Mouse (Mus musculus) limb, embryonic 10.5 days (tissue): ENCODE data around the gene Cbx4. TPM values are rescaled to one million over a fixed set of nuclear protein-coding genes. Genes with fewer than 3 reads are reported as not detected.
A peak's percentile ranks its signal among the peaks of the same experiment; 100 is the strongest.
"Not testable (repeated sequence)": the region's sequence is repeated elsewhere in the genome, so short reads cannot be mapped to it uniquely, and the experiment has no call there.

Experiments
- DNase-seq: peaks from one replicate; pipeline ENCODE4 v3.0.0-alpha.2; 2017; ENCODE audit warnings: low spot score
- H3K27ac ChIP-seq: fragments of 300-500 bp; sonication (generic); 2 replicates; pipeline ENCODE4 v1.5.1; 2016; ENCODE audit warnings: mild to moderate bottlenecking
- H3K27me3 ChIP-seq: fragments of 300-500 bp; sonication (generic); 2 replicates; pipeline ENCODE4 v1.6.1; 2016; ENCODE audit warnings: low read depth, mild to moderate bottlenecking; ENCODE audit not compliant: poor library complexity, severe bottlenecking
- H3K36me3 ChIP-seq: fragments of 300-500 bp; sonication (generic); 2 replicates; pipeline ENCODE4 v1.6.1; 2016; ENCODE audit warnings: mild to moderate bottlenecking, moderate library complexity
- H3K4me1 ChIP-seq: fragments of 300-500 bp; sonication (generic); 2 replicates; pipeline ENCODE4 v1.6.1; 2016
- H3K4me3 ChIP-seq: fragments of 300-500 bp; sonication (generic); 2 replicates; pipeline ENCODE4 v1.5.1; 2016; ENCODE audit warnings: mild to moderate bottlenecking, moderate library complexity
- H3K9me3 ChIP-seq: fragments of 300-500 bp; sonication (generic); replicated peaks from 2 replicates; pipeline ENCODE4 v1.6.1; 2016; ENCODE audit warnings: mild to moderate bottlenecking
- WGBS: fragments of 180-500 bp; shearing (Covaris S2); methylation state at CpG from one replicate; pipeline ENCODE4 v1.1.7; 2016; 5-methylcytosine and 5-hydroxymethylcytosine counted together
- polyA plus RNA-seq: library from polyadenylated mRNA; unstranded; fragments of >200 nt; fragmentation: Nextera tagmentation; extraction: Ambion mirVana; gene quantifications from 2 replicates; pipeline ENCODE4 v1.2.1, GENCODE M21; 2016

Gene Cbx4
- polyA plus RNA-seq, 1 experiment from 2014 or later: 7.1 TPM

DNA sequence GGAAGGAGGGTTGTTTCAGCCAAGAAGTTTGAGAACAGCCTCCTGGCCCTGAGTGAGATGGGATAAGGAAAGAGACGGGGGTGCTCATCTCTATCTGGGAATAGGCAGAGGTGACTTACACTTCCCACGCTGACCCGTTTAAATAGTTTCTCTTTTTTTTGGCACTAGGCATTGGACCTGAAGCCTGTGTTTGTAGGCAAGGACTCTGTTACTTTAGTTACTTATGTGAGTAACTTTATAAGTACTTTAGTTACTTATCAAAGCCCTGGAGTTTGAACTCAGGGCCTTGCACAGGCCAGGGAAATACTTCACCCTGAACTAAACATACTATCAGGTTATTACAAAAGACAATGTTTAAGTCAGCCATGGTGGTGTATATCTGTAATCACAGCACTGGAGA is 18.0 kb upstream of the Cbx4 start:
- WGBS: 91% methylated on average over 3 of the region's 3 CpGs
- no peak overlapping the region for H3K27ac ChIP-seq
- no peak for DNase-seq
- peaks cover 28% of the 10 kb centered on the region for H3K4me1 ChIP-seq
- H3K4me3 ChIP-seq: no peak overlapping the region
- H3K36me3 ChIP-seq: no peaks in the 10 kb centered on the region
- H3K9me3 ChIP-seq: no peaks in the 10 kb centered on the region
- peaks cover 40% of the 10 kb centered on the region for H3K27me3 ChIP-seq

DNA sequence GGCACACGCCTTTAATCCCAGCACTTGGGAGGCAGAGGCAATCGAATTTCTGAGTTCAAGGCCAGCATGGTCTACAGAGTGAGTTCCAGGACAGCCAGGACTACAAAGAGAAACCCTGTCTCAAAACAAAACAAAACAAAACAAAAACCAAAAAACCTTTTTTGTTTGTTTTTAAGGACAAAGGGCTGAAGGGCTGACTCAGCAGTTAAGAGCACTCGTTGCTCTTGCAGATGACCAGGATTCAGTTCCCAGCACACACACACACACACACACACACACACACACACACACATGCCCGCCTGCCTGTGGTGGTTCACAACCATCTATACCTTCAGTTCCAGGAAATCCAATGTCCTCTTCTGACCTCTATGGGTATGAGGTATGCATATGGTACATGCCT is 14.3 kb upstream of the Cbx4 start:
- DNase-seq, H3K4me3 ChIP-seq, H3K9me3 ChIP-seq, H3K36me3 ChIP-seq, H3K4me1 ChIP-seq, H3K27ac ChIP-seq: not testable (repeated sequence)
- 79% methylated on average over 4 of the region's 4 CpGs for WGBS
- peaks cover 39% of the 10 kb centered on the region for H3K27me3 ChIP-seq

DNA sequence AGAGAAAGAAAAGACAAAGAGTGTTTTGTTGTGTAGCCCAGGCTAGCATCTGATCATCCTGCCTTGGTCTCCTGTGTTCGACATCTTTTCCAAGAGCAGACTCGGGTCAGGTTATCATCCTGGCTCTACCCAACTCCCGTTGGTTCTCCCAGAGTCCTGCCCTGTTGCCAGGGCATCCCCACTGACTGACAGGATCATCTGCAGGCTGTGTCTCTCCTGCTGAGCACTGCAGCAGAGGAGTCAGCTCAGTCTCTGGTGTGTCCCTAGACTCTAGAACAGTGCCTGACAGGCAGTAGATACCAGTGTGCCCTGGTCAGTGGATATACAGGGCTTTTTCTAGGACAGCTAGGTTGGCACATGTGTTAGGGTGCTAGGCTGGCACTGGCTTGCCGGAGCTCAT is 12.2 kb upstream of the Cbx4 start:
- no peak overlapping the region for H3K27ac ChIP-seq
- peaks cover 56% of the 10 kb centered on the region for H3K27me3 ChIP-seq
- WGBS: 74% methylated on average over 4 of the region's 4 CpGs
- H3K4me3 ChIP-seq: no peak overlapping the region
- H3K4me1 ChIP-seq: peaks cover 6% of the 10 kb centered on the region; the same call in 1 of the 2 replicates
- no peak for DNase-seq
- H3K9me3 ChIP-seq: no peaks in the 10 kb centered on the region
- H3K36me3 ChIP-seq: no peaks in the 10 kb centered on the region

DNA sequence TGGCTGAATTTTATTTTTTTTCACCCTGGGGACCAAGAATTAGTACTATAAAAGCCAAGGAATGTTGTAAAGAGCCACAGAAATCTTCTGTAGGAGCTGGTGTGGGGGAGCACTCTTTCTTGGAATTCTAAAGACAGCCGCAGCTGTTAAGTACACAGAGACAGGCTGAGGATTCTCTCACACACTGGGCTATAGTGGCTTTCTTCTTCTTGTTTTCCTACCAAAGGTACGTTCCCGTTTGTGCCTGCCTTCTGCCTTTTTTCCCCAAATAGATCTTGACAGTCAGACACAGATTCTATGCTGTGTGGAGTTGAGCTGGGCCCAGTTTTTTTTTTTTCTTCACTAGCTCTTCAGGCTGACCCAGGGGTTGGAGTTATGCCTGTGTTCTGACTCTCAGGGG is 9.4 kb upstream of the Cbx4 start:
- Histone ChIP-seq H3K4me3 (no peak overlapping the region), H3K27me3 (peaks cover 71% of the 10 kb centered on the region), H3K27ac (no peak overlapping the region), H3K9me3 (no peaks in the 10 kb centered on the region), H3K36me3 (no peaks in the 10 kb centered on the region), H3K4me1 (peaks cover 19% of the 10 kb centered on the region)
- no peak for DNase-seq
- 59% methylated on average over 3 of the region's 3 CpGs for WGBS

DNA sequence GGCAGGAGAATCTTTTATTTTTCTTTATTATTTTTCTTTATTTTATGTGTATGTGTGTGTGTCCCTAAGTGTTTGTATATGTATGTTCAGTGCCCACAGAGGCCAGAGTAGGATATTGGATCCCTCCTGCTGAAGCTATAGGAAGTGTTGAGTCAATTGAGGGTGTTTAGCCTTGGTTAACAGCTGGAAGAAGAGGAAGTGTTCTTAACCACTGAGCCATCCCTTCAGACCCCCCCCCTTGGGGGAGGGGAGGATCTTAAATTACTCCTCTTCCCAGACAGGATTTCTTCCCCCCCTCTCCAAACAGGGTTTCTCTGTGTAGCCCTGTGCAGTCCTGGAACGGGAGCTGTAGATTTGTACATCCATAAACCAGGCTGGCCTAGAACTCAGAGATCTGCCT is 7.3 kb upstream of the Cbx4 start:
- Histone ChIP-seq H3K27ac (no peak overlapping the region), H3K9me3 (no peaks in the 10 kb centered on the region), H3K4me3 (no peak overlapping the region), H3K4me1 (peaks cover 40% of the 10 kb centered on the region), H3K36me3 (no peaks in the 10 kb centered on the region), H3K27me3 (peaks cover 92% of the 10 kb centered on the region)
- no peak for DNase-seq
- 61% methylated on average over 1 of the region's 1 CpGs for WGBS

DNA sequence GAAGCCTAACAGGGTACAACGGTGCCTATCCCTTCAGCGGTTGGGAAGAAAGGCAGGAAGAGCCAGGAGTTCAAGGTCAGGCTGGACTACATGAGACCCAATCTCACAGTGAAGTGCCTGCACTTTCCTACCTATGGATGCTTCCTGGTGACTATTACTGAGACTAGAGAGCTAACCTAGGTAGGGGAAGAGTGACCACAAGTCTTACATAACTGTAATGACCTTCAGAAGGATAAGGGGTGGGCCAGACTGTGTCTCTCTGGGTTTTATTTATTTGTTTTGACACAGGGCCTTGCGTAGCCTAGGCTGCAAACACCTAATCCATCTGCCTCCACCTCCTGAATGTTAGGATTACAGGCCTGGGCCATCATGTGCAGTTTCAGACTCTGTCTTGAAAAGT is 6.3 kb upstream of the Cbx4 start:
- Histone ChIP-seq H3K9me3 (no peaks in the 10 kb centered on the region), H3K4me1 (peaks cover 49% of the 10 kb centered on the region), H3K27me3 (peaks cover 98% of the 10 kb centered on the region), H3K4me3 (no peak overlapping the region), H3K27ac (no peak overlapping the region), H3K36me3 (no peaks in the 10 kb centered on the region)
- WGBS: 69% methylated on average over 3 of the region's 3 CpGs
- no peak for DNase-seq

DNA sequence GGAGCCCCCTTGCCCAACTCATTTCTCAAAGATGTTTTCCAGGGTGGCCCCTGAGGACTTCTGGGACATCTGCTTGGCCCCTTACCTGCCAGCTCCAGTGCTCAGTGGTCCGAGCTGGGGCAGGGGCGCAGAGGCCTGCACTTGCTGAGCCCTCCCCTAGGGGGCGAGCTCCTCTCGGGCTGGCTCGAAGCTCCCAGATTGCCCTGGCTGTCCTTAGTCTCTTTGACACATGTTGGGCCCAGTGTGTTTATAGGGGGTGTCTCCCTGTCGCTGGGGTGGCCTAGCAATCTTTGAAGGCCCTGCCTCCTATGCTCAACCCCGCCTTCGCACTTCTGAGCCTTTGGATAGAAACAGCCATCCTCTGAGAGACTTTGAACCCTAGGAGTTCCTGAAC is 5.6 kb upstream of the Cbx4 start:
- WGBS: 3% methylated on average over 8 of the region's 8 CpGs
- Histone ChIP-seq H3K4me1 (peaks cover 53% of the 10 kb centered on the region), H3K27ac (no peak overlapping the region), H3K27me3 (peaks cover 98% of the 10 kb centered on the region), H3K9me3 (no peaks in the 10 kb centered on the region), H3K4me3 (peak overlapping the region; percentile 63), H3K36me3 (no peaks in the 10 kb centered on the region)
- DNase-seq: peak; percentile 88

DNA sequence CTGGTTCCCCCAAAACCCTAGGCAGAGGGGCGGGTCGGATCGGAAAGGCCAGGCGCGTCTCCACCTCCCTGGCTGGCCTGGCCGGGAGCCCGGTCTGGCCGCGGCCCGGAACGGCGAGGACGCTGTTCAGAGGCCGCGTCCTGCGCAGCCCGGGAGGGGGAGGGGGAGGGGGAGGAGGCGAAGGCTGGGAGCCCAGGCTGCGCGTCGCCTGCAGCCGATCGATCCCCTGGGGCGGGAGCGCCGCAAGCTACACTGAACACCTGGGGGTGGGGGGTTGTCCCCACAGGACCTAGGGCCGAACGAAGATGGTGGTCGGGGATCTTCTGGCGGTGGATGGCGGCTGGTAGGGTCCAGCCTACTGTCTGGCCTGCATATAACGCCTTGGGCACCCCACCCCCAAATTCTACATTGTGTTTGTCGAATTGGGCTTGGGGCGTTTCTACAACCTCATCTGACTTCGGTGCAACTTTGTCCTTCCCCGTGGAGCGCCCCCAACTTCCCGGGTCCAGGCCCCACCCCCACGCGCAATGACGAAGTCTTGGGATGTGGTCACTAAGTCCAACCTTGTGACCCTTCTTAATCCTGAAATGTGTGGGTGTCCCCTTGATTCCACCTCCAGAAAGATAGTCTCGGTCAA is 5.1 kb upstream of the Cbx4 start:
- H3K4me3 ChIP-seq: peak overlapping the region; percentile 63
- H3K27me3 ChIP-seq: peaks cover 97% of the 10 kb centered on the region
- no peak for DNase-seq
- WGBS: under 1% methylated on average over 42 of the region's 42 CpGs
- H3K9me3 ChIP-seq: no peaks in the 10 kb centered on the region
- peaks cover 57% of the 10 kb centered on the region for H3K4me1 ChIP-seq
- H3K36me3 ChIP-seq: no peaks in the 10 kb centered on the region
- H3K27ac ChIP-seq: peak overlapping the region; percentile 85

DNA sequence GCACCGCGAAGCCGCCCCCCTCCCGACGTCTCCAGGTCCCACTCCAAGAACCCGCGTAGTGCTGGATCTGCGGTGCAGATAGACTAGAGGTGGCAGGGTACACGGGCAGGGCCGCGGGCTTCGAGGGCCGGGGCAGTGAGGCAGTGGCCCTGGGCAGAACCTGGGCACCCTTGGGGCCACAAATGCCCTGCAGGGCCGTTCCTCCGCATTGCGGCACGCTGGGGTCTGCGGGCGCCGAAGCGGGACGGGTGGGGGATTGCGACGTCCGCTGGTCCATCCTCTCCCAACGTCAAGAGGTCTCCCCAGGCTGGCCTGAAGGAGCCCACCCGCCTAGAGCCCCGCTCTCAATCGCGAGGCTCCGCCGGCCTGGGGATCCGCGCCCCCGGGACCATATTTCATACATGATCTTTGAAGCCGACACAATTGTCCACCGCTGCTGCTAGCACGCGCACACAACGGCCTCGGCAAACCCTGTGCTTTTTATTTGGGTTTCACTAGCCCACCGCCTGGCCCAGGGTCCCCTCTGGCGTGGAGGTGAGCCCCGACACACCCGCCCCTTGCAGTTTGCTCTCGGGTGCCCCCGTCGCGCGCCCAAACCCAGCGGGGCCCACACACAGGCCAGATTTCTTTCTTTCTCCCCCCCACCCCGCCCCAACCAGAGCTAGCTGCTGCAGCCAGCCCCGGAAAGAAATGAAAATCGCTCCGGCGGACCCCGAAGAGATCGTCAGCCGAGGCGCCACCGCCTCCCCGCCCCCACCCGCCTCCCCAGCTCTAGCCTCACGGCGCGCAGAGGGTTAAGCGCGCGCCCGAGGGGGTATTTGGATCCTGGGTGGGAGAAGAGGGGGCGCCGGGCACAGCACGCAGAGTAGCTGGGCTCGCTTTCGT is 4.3 kb upstream of the Cbx4 start:
- Histone ChIP-seq H3K9me3 (no peaks in the 10 kb centered on the region), H3K4me3 (peak overlapping the region; percentile 63), H3K36me3 (no peaks in the 10 kb centered on the region), H3K27me3 (peaks cover 90% of the 10 kb centered on the region), H3K4me1 (peaks cover 64% of the 10 kb centered on the region), H3K27ac (peak overlapping the region; percentile 85)
- WGBS: under 1% methylated on average over 75 of the region's 75 CpGs
- DNase-seq: peak; percentile 81

DNA sequence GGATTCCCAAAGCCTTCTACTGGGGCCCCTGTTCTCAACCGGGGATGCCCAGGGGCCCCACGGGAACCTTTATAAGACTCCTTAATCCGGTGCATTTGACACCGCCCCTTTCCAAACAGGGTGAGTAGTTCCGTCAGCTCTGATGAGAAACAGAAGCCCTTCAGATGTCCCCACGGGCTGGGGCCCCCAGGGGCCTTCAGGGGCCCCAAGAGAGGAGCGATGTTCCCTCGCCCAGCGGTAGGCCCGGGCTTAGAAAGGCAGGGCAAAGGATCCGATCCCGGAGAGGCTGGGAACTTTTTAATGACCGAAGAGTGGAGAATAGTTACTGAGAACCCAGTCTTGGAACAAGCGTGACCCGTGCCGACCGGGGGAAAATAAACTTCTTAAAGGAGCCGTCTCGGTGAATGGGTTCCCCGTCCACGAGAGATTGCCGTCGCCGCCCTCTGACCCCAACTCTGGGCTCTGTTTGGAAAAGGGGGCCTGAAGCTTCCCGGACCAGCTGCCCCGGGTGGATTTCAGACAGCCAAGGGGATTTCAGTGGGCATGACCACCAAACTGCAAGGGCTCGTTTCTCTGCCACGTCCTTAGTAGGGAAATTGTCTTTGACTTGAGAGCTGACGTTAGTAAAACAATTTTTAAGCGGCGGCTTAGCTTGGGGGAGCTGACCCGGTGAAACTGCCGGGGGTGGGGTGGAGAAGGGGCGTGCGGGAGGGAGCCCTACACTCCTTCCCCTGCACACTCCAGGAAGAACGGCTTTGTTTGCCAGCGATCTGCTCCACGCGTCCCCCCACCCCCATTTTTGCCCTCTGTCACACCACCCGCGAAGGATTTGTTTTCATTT is 3.4 kb upstream of the Cbx4 start:
- Histone ChIP-seq H3K27ac (peak overlapping the region; percentile 85), H3K27me3 (peaks cover 84% of the 10 kb centered on the region), H3K9me3 (no peaks in the 10 kb centered on the region)

DNA sequence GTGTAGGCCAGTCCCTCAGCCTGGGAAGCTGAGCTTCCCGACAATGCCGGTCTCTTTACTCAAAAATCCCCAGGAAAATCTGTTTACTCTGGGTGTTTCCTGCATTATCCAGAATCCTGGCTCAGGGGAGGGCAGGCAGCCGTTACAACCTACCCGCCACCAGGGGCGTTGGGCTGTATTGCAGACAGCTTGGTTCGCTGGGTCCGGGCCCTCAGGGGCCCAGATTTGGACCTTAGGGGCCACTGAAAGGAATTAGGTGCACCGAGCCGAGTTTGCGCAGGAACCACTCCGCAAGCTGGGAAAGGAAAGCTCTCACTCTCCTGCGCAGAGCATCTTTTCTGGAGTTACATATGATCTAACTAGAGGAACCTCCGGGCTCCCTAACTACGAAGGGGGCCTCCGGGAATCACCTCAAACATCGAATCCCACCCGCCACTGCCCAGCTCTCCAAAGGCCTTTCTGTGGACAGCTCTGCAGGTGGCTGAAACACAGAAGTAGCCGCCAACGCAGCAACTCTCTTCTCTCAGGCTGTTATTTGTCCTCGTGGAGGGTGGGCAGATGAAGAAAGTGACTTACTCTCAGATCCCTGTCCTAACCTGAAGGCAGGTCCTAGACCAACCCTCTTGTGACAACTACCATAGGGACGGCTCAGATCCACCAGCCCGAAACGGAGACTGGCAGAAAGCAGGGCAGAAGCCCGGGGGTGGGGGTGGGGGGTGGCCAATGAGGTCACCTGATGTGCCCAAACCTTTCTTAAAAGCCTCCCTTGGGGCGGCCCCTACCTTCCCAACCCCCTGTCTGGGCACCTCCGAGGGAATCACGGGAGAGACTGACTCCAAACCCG is 2.6 kb upstream of the Cbx4 start:
- peak; percentile 77 for DNase-seq
- under 1% methylated on average over 28 of the region's 28 CpGs for WGBS
- peaks cover 77% of the 10 kb centered on the region for H3K4me1 ChIP-seq

More for the DNA sequence above, 3.4 kb upstream of the Cbx4 start:
- Histone ChIP-seq H3K36me3 (no peaks in the 10 kb centered on the region), H3K4me3 (peak overlapping the region; percentile 63), H3K4me1 (peaks cover 69% of the 10 kb centered on the region)
- under 1% methylated on average over 41 of the region's 41 CpGs for WGBS
- peak; percentile 70 for DNase-seq

More for the DNA sequence above, 2.6 kb upstream of the Cbx4 start:
- peaks cover 84% of the 10 kb centered on the region for H3K27me3 ChIP-seq
- peak overlapping the region; percentile 63 for H3K4me3 ChIP-seq
- H3K9me3 ChIP-seq: no peaks in the 10 kb centered on the region
- H3K36me3 ChIP-seq: no peaks in the 10 kb centered on the region
- 0 out of 2 replicates have a peak overlapping the region, but pooled peaks have one; percentile 2 for H3K27ac ChIP-seq
